Mouse (Mus musculus): ENCODE results near the gene Itsn2. TPM values are rescaled to one million over a fixed set of nuclear protein-coding genes. Genes with fewer than 3 reads are reported as not detected.
"Not testable (repeated sequence)": the region's sequence is repeated elsewhere in the genome, so short reads cannot be mapped to it uniquely, and the experiment has no call there.

Gene Itsn2
- polyA plus RNA-seq (2014; fragmentation: Nextera tagmentation; extraction: Ambion mirVana) = 25.9 and 26.2 TPM in 2 replicates

DNA sequence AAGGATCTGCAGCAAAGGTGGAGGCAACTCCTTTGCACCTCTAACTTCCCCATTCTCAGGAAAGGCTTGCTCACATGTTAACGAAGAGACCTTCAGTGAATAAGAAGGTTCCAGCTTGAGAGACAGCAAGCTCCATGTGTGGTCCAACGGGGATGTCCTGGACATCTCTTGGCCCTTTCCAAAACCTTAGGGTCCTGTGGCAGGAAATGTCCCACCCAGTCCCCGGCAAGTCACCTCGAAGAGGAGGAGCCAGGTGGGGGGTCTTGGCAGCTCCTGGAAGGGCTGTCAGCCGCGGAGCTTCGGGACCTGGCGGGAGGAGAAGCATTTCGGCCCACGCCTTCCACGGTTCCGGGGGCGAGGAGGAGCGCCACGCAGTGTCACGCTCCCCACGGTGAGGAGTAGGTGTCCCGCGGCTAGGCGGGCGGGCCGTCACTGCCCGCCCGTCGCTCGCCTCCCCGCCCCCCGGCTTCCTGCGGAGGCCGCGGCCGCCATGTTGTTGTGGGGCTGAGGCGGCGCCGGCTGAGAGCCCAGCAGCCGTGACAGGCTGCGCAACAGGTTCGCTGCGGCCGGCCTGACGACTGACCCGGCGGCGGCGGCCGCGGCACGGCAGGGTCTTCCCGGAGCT, at the start of gene Itsn2, which contains the start of gene Gm3625:
Gene Itsn2, plus strand, starts transcription at position 98 of the 625 bp plus-strand sequence.
Gene Gm3625, minus strand, starts transcription at position 387 of the 625 bp plus-strand sequence.
- WGBS = under 1% methylated on average over 34 of the region's 49 CpGs
- peak within 1 kb of the TSS; percentile 92 for H3K4me3 ChIP-seq (ENCODE audit: low read depth, low read length)
- peak within 1 kb of the TSS; percentile 52; the same call in 1 of the 2 replicates for H3K27ac ChIP-seq (replicated peaks; ENCODE audit: low read depth, low read length)
- DNase-seq (ENCODE audit: low spot score) (peak; percentile 79), ATAC-seq (replicated peaks; ENCODE audit: insufficient number of reproducible peaks, low FRiP score, low TSS enrichment, low read depth) (peak; percentile 79)
- peak within 1 kb of the TSS; percentile 82 for H3K4me2 ChIP-seq (ENCODE audit: low read depth, low read length)
- no peaks in the 10 kb centered on the region for H3K9me3 ChIP-seq (replicated peaks; ENCODE audit: control insufficient read depth, low read length)
- no peaks in the 10 kb centered on the region for H3K4me1 ChIP-seq (ENCODE audit: control insufficient read depth, insufficient read depth, low read length)
- H3K36me3 ChIP-seq (replicated peaks; ENCODE audit: control insufficient read depth, insufficient read depth, low read depth, low read length) = no peaks in the 10 kb centered on the region
- H3K27me3 ChIP-seq (ENCODE audit: control insufficient read depth, insufficient read depth, low read length) = no peaks in the 10 kb centered on the region
- H3K9ac ChIP-seq (replicated peaks; ENCODE audit: low read length) = peak within 1 kb of the TSS; percentile 85

DNA sequence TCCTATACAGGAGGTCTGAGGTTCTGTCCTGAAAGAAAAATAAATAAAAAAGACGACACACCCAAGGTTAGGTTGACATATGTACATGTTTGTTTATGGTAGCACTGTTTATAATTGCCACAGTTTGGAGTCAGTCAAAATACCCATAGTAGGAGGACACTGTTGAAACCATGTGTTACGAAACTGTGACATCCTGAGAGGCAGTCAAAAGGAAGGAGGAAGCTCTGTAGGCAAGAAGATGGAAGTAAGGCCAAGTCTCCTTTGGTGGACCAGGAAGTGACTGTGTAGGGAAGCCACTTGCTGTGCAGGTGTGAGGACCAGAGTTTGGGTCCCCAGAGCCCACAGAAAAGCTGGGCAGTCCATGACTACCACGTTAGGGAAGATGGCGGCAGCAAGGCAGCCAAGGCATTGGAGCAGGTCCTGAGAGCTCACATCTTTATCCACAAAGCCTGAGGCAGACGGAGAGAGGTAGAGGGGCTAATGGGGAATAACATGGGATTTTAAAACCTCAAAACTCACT, 48.0 kb upstream of the Itsn2 start:
- H3K4me2 ChIP-seq (ENCODE audit: low read depth, low read length) = no peak overlapping the region
- no peak overlapping the region for H3K27ac ChIP-seq (replicated peaks; ENCODE audit: low read depth, low read length)
- H3K9ac ChIP-seq (replicated peaks; ENCODE audit: low read length) = no peak overlapping the region
- no peaks in the 10 kb centered on the region for H3K27me3 ChIP-seq (ENCODE audit: control insufficient read depth, insufficient read depth, low read length)
- no peaks in the 10 kb centered on the region for H3K9me3 ChIP-seq (replicated peaks; ENCODE audit: control insufficient read depth, low read length)
- DNase-seq (ENCODE audit: low spot score) (no peak), ATAC-seq (replicated peaks; ENCODE audit: insufficient number of reproducible peaks, low FRiP score, low TSS enrichment, low read depth) (no peak)
- H3K4me3 ChIP-seq (ENCODE audit: low read depth, low read length) = no peak overlapping the region
- H3K4me1 ChIP-seq (ENCODE audit: control insufficient read depth, insufficient read depth, low read length) = no peaks in the 10 kb centered on the region
- H3K36me3 ChIP-seq (replicated peaks; ENCODE audit: control insufficient read depth, insufficient read depth, low read depth, low read length) = no peaks in the 10 kb centered on the region
- 91% methylated on average over 5 of the region's 5 CpGs for WGBS

- H3K4me3 ChIP-seq (ENCODE audit: low read depth, low read length) = no peak overlapping the region
- no peaks in the 10 kb centered on the region for H3K4me1 ChIP-seq (ENCODE audit: control insufficient read depth, insufficient read depth, low read length)
- DNase-seq (ENCODE audit: low spot score) (no peak), ATAC-seq (replicated peaks; ENCODE audit: insufficient number of reproducible peaks, low FRiP score, low TSS enrichment, low read depth) (no peak)
- H3K27ac ChIP-seq (replicated peaks; ENCODE audit: low read depth, low read length) = no peak overlapping the region
- H3K9ac ChIP-seq (replicated peaks; ENCODE audit: low read length) = no peak overlapping the region
- no peaks in the 10 kb centered on the region for H3K9me3 ChIP-seq (replicated peaks; ENCODE audit: control insufficient read depth, low read length)
- no peaks in the 10 kb centered on the region for H3K36me3 ChIP-seq (replicated peaks; ENCODE audit: control insufficient read depth, insufficient read depth, low read depth, low read length)
- H3K4me2 ChIP-seq (ENCODE audit: low read depth, low read length) = no peak overlapping the region
- no peaks in the 10 kb centered on the region for H3K27me3 ChIP-seq (ENCODE audit: control insufficient read depth, insufficient read depth, low read length)
Observed at GRCm38 (mm10) chr12:4545425-4545824, 47.0 kb upstream of the Itsn2 start.

DNA sequence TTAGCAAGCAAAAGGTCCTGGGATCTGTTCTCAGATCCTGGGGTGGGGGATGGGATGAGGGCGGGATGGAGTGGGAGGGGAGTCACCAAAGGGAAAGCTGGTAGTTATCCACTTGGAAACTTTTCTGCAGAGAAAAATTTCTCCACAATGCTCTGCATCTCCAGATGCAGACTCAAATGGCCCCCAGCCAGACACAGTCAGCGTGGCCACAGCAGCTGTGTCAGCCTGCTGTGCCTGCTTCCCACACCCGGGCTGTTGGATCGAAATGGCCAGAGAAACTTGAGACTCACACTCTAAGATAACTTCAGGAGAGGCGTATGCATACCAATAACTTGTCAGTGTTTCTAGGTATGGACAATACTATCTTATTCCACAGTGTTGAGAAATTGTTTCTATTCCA, 45.9 kb upstream of the Itsn2 start:
- DNase-seq (ENCODE audit: low spot score) = no peak
- WGBS = 68% methylated on average over 5 of the region's 5 CpGs

DNA sequence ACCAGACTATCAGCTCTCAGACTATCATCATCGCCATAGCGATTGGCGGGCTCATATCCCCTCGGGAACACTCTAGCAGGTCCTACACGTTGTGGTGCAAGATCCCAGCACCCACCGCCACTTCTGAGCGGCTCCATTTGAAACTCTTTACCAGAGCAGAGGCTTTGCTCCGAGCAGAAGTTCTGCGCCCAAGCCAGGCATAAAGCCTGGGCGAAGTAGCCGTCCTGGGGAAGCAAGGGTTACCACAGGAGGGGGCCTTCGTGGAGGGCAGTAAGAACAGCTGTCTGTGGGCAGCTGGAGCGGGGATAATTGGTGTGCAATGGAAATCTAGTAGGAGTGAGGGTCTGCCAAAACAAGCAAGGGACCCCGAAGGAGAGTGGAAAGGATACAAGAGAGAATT, 44.9 kb upstream of the Itsn2 start:
- H3K4me2 ChIP-seq (ENCODE audit: low read depth, low read length) = no peak overlapping the region
- no peaks in the 10 kb centered on the region for H3K27me3 ChIP-seq (ENCODE audit: control insufficient read depth, insufficient read depth, low read length)
- H3K9me3 ChIP-seq (replicated peaks; ENCODE audit: control insufficient read depth, low read length) = no peaks in the 10 kb centered on the region
- DNase-seq (ENCODE audit: low spot score) = no peak
- no peak overlapping the region for H3K27ac ChIP-seq (replicated peaks; ENCODE audit: low read depth, low read length)
- 62% methylated on average over 14 of the region's 14 CpGs for WGBS
- no peak overlapping the region for H3K9ac ChIP-seq (replicated peaks; ENCODE audit: low read length)
- ATAC-seq (replicated peaks; ENCODE audit: insufficient number of reproducible peaks, low FRiP score, low TSS enrichment, low read depth) = 0 out of 2 replicates have a peak, but pooled peaks have one; percentile 23
- H3K4me1 ChIP-seq (ENCODE audit: control insufficient read depth, insufficient read depth, low read length) = no peaks in the 10 kb centered on the region
- H3K36me3 ChIP-seq (replicated peaks; ENCODE audit: control insufficient read depth, insufficient read depth, low read depth, low read length) = no peaks in the 10 kb centered on the region
- H3K4me3 ChIP-seq (ENCODE audit: low read depth, low read length) = no peak overlapping the region

More for the DNA sequence above, 45.9 kb upstream of the Itsn2 start:
- H3K36me3 ChIP-seq (replicated peaks; ENCODE audit: control insufficient read depth, insufficient read depth, low read depth, low read length) = no peaks in the 10 kb centered on the region
- no peak overlapping the region for H3K27ac ChIP-seq (replicated peaks; ENCODE audit: low read depth, low read length)
- no peaks in the 10 kb centered on the region for H3K27me3 ChIP-seq (ENCODE audit: control insufficient read depth, insufficient read depth, low read length)
- H3K4me3 ChIP-seq (ENCODE audit: low read depth, low read length) = no peak overlapping the region
- no peaks in the 10 kb centered on the region for H3K9me3 ChIP-seq (replicated peaks; ENCODE audit: control insufficient read depth, low read length)
- no peaks in the 10 kb centered on the region for H3K4me1 ChIP-seq (ENCODE audit: control insufficient read depth, insufficient read depth, low read length)
- ATAC-seq (replicated peaks; ENCODE audit: insufficient number of reproducible peaks, low FRiP score, low TSS enrichment, low read depth) = no peak
- H3K4me2 ChIP-seq (ENCODE audit: low read depth, low read length) = no peak overlapping the region
- H3K9ac ChIP-seq (replicated peaks; ENCODE audit: low read length) = no peak overlapping the region

- WGBS = 24% methylated on average over 18 of the region's 18 CpGs
- no peak overlapping the region for H3K4me2 ChIP-seq (ENCODE audit: low read depth, low read length)
- peak; percentile 90 for DNase-seq (ENCODE audit: low spot score)
- ATAC-seq (replicated peaks; ENCODE audit: insufficient number of reproducible peaks, low FRiP score, low TSS enrichment, low read depth) = peak; percentile 29; the same call in 1 of the 2 replicates
- no peaks in the 10 kb centered on the region for H3K36me3 ChIP-seq (replicated peaks; ENCODE audit: control insufficient read depth, insufficient read depth, low read depth, low read length)
- H3K9me3 ChIP-seq (replicated peaks; ENCODE audit: control insufficient read depth, low read length) = no peaks in the 10 kb centered on the region
- H3K9ac ChIP-seq (replicated peaks; ENCODE audit: low read length) = no peak overlapping the region
- H3K4me1 ChIP-seq (ENCODE audit: control insufficient read depth, insufficient read depth, low read length) = no peaks in the 10 kb centered on the region
- H3K27me3 ChIP-seq (ENCODE audit: control insufficient read depth, insufficient read depth, low read length) = no peaks in the 10 kb centered on the region
- no peak overlapping the region for H3K27ac ChIP-seq (replicated peaks; ENCODE audit: low read depth, low read length)
- H3K4me3 ChIP-seq (ENCODE audit: low read depth, low read length) = no peak overlapping the region
Observed at GRCm38 (mm10) chr12:4548053-4549013, 44.1 kb upstream of the Itsn2 start.

- not testable (repeated sequence) for ATAC-seq (replicated peaks; ENCODE audit: insufficient number of reproducible peaks, low FRiP score, low TSS enrichment, low read depth); H3K4me3 ChIP-seq (ENCODE audit: low read depth, low read length); H3K4me2 ChIP-seq (ENCODE audit: low read depth, low read length); H3K27me3 ChIP-seq (ENCODE audit: control insufficient read depth, insufficient read depth, low read length); H3K36me3 ChIP-seq (replicated peaks; ENCODE audit: control insufficient read depth, insufficient read depth, low read depth, low read length); H3K27ac ChIP-seq (replicated peaks; ENCODE audit: low read depth, low read length); DNase-seq (ENCODE audit: low spot score); H3K9ac ChIP-seq (replicated peaks; ENCODE audit: low read length); H3K9me3 ChIP-seq (replicated peaks; ENCODE audit: control insufficient read depth, low read length); H3K4me1 ChIP-seq (ENCODE audit: control insufficient read depth, insufficient read depth, low read length)
- 81% methylated on average over 3 of the region's 3 CpGs for WGBS
Observed at GRCm38 (mm10) chr12:4553704-4554103, 38.7 kb upstream of the Itsn2 start.

All from embryonic facial prominence, embryonic 11.5 days (tissue).